Mouse (Mus musculus) brain, embryonic 18.5 days (tissue): Measurements from ENCODE around the gene Phf5a.

ENCODE experiments used
- DNase-seq: peaks from one replicate; pipeline ENCODE4 v3.0.0-alpha.2; 2012; ENCODE audit warnings: low read depth, low spot score

The Phf5a gene

GRCm38 (mm10) chr15:81885418-81885934 is 13.8 kb upstream of the Phf5a start:
- no peak for DNase-seq

GRCm38 (mm10) chr15:81882348-81882747 is 10.6 kb upstream of the Phf5a start:
- no peak for DNase-seq

GRCm38 (mm10) chr15:81879531-81880401 is 8.1 kb upstream of the Phf5a start:
- no peak for DNase-seq

- peak; percentile 97 for DNase-seq
These were observed 788 bp upstream of the Phf5a start, which contains the start of gene Aco2 for GRCm38 (mm10) chr15:81872262-81873136. Aco2 (plus strand) TSS chr15:81872309.

- DNase-seq: no peak
These were observed 1.7 kb downstream of the Phf5a start for GRCm38 (mm10) chr15:81869985-81870384.

GRCm38 (mm10) chr15:81864238-81864637 is 7.5 kb downstream of the Phf5a start:
- DNase-seq: no peak

GRCm38 (mm10) chr15:81860471-81861135 is 11.1 kb downstream of the Phf5a start:
- DNase-seq: no peak

GRCm38 (mm10) chr15:81859330-81860255 is 12.1 kb downstream of the Phf5a start:
- DNase-seq: peak; percentile 97

GRCm38 (mm10) chr15:81858517-81859329 is 13.0 kb downstream of the Phf5a start, which contains the start of gene Tob2:
Tob2 (minus strand) TSS chr15:81858796.
- DNase-seq: no peak

GRCm38 (mm10) chr15:81858138-81858516 is 13.6 kb downstream of the Phf5a start:
- DNase-seq: no peak

GRCm38 (mm10) chr15:81857724-81858116 is 14.0 kb downstream of the Phf5a start:
- DNase-seq: no peak

GRCm38 (mm10) chr15:81856938-81857723 is 14.6 kb downstream of the Phf5a start:
- no peak for DNase-seq

- peak; percentile 84 for DNase-seq
These were observed 15.5 kb downstream of the Phf5a start for GRCm38 (mm10) chr15:81856030-81856790.

GRCm38 (mm10) chr15:81853081-81853480 is 18.6 kb downstream of the Phf5a start:
- no peak for DNase-seq

GRCm38 (mm10) chr15:81852411-81853000 is 19.2 kb downstream of the Phf5a start:
- no peak for DNase-seq

GRCm38 (mm10) chr15:81851375-81851774 is 20.3 kb downstream of the Phf5a start:
- DNase-seq: no peak

- DNase-seq: no peak
These were observed 21.0 kb downstream of the Phf5a start for GRCm38 (mm10) chr15:81850718-81851117.

- no peak for DNase-seq
These were observed 22.6 kb downstream of the Phf5a start for GRCm38 (mm10) chr15:81849104-81849503.
